Mouse (Mus musculus): Measurements from ENCODE around the gene Borcs7. TPM values are rescaled to one million over a fixed set of nuclear protein-coding genes. Genes with fewer than 3 reads are reported as not detected.

Gene Borcs7
- total RNA-seq, 2 experiments from 2014 or later: 16.7 to 20.1 TPM

Other genes with a start within 250 kb of the Borcs7 start
- 100 to 1,000 TPM; 108 to 111 TPM for gene Trim8, start 188.2 kb upstream of the Borcs7 start, total RNA-seq (2021)
- 100 to 1,000 TPM; 133 to 138 TPM for gene Arl3, start 116.7 kb upstream of the Borcs7 start, total RNA-seq (2021)
- 1 to 10 TPM; 8.5 to 9.9 TPM for gene Sfxn2, start 116.5 kb upstream of the Borcs7 start, total RNA-seq (2021)
- 10 to 100 TPM; 32.5 to 39.0 TPM for gene Wbp1l, start 90.8 kb upstream of the Borcs7 start, total RNA-seq (2021)
- not detected for gene Cyp17a1, start 16.7 kb upstream of the Borcs7 start, total RNA-seq (2021)
- 10 to 100 TPM; 13.4 to 16.7 TPM for gene As3mt, start 17.6 kb downstream of the Borcs7 start, total RNA-seq (2021)
- 10 to 100 TPM; 25.2 to 28.1 TPM for gene Cnnm2, start 71.7 kb downstream of the Borcs7 start, total RNA-seq (2021)

Measured in layer of hippocampus, postnatal 10 days (tissue).